Mouse (Mus musculus) kidney, adult 9 months (tissue): ENCODE results near the gene Hey2.

ENCODE experiments used
- DNase-seq: peaks from one replicate; pipeline ENCODE4 v3.0.0; 2022

Hey2 gene

DNA sequence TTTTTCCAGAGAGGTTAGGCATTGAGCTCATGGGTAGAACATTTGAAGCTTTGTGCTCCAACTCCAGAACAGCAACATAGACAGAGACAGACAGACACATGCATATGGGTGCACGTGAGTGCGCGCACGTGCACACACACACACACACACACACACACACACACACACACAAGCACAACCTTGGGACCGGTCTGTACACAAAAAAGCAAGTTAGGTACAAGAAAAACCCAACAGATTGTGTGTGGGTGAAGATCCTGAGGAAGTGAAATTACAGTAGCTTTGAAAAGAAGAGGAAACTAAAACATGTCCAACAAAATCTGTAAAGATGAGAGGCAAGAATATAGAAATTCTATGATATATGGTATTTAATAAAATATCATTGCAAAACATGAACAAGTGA, 53.1 kb downstream of the Hey2 start:
- DNase-seq: no peak

DNA sequence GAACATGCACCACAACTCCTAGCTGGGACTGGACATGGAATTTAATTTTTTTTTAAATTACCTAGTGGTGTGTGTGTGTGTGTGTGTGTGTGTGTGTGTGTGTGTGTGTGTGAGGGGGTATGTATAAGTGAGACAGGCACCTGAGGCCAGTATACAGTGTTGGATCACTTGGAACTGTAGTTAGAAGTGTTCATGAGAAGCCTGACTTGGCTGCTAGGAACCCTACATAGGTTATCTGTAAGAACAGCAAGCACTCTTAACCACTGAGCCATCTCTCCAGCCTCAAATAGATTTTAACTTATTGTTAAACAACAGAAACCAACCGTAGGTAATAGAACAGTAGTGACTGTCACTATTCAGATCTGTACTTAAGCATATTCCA, 54.3 kb downstream of the Hey2 start:
- no peak for DNase-seq

- no peak for DNase-seq
Observed at GRCm38 (mm10) chr10:30787684-30788339, 54.8 kb downstream of the Hey2 start.

DNA sequence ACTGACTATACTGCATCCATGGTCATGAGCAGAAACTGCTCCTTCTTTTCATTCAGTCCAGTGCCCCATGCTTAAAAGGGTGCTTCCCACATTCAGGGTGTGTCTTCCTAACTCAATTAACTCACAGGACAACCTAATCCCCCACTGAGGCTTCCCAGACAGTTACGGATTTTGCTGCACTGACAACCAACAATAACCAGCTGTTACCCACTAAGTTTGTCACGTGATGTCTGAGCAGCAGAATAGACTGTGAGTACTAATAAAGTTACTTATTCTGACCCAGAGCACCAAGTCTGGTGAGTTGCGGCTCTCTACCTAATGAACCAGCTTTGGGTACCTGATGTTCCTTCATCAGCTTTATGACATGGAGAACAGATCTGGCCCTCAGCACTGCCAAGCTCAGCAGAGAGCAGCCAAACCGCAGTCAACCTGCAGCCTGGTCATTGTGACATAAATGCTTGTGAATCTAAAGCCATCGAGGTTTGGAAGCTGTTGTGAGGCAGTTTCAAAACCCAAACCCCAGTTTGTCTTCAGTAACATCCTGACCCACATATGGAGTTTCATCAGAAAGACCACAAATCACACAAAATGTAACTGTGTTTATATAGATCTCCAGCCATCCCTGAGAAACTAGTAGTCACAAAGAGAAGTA, 56.4 kb downstream of the Hey2 start:
- peak; percentile 42 for DNase-seq
